Mouse (Mus musculus) R1 (cell line): ENCODE results near the gene Inpp5d.

Experiments
- DNase-seq: peaks from one replicate; pipeline ENCODE4 v3.0.0-alpha.2; 2018; ENCODE audit warnings: low read depth, low spot score

Inpp5d gene

GRCm38 (mm10) chr1:87620211-87620668, at the start of gene Inpp5d:
Gene Inpp5d, plus strand, starts transcription at chr1:87620312.
- peak; percentile 10 for DNase-seq

GRCm38 (mm10) chr1:87573261-87573660, 46.9 kb upstream of the Inpp5d start:
- no peak for DNase-seq

GRCm38 (mm10) chr1:87573800-87574215, 46.3 kb upstream of the Inpp5d start, which contains the start of gene Ngef:
Gene Ngef, minus strand, starts transcription at chr1:87573870.
- no peak for DNase-seq

GRCm38 (mm10) chr1:87574353-87574752, 45.8 kb upstream of the Inpp5d start:
- DNase-seq: no peak

- no peak for DNase-seq
These were observed 45.3 kb upstream of the Inpp5d start for GRCm38 (mm10) chr1:87574785-87575184.

- no peak for DNase-seq
These were observed 41.1 kb upstream of the Inpp5d start for GRCm38 (mm10) chr1:87578965-87579364.

- DNase-seq: no peak
These were observed 39.3 kb upstream of the Inpp5d start for GRCm38 (mm10) chr1:87580824-87581223.

- DNase-seq: no peak
These were observed 30.9 kb upstream of the Inpp5d start for GRCm38 (mm10) chr1:87589162-87589561.

GRCm38 (mm10) chr1:87589980-87590379, 30.1 kb upstream of the Inpp5d start:
- no peak for DNase-seq

GRCm38 (mm10) chr1:87594261-87594660, 25.9 kb upstream of the Inpp5d start:
- DNase-seq: no peak

- no peak for DNase-seq
These were observed 25.4 kb upstream of the Inpp5d start for GRCm38 (mm10) chr1:87594671-87595070.

GRCm38 (mm10) chr1:87600533-87600932, 19.6 kb upstream of the Inpp5d start:
- DNase-seq: no peak

GRCm38 (mm10) chr1:87601801-87602200, 18.3 kb upstream of the Inpp5d start:
- no peak for DNase-seq

GRCm38 (mm10) chr1:87603389-87603788, 16.7 kb upstream of the Inpp5d start:
- no peak for DNase-seq

- DNase-seq: no peak
These were observed 14.8 kb upstream of the Inpp5d start for GRCm38 (mm10) chr1:87605296-87605695.

GRCm38 (mm10) chr1:87607385-87608091, 12.6 kb upstream of the Inpp5d start:
- peak; percentile 53 for DNase-seq

GRCm38 (mm10) chr1:87608416-87609046, 11.6 kb upstream of the Inpp5d start:
- peak; percentile 76 for DNase-seq

- no peak for DNase-seq
These were observed 5.4 kb upstream of the Inpp5d start for GRCm38 (mm10) chr1:87614576-87615295.

- no peak for DNase-seq
These were observed 581 bp downstream of the Inpp5d start for GRCm38 (mm10) chr1:87620693-87621092.

- no peak for DNase-seq
These were observed 1.2 kb downstream of the Inpp5d start for GRCm38 (mm10) chr1:87621146-87621857.

- DNase-seq: no peak
These were observed 1.8 kb downstream of the Inpp5d start for GRCm38 (mm10) chr1:87621858-87622279.
